Comparison of ENCODE assay signal across 15 mouse cellular contexts in genomic region chr16:75365361-75365994, GRCm38 (mm10).
A peak's percentile ranks its signal among the peaks of the same experiment; 100 is the strongest.
DNase-seq lines count a peak whose midpoint lies in the region; ATAC-seq and TF ChIP-seq lines count a peak whose summit lies in the region.
"Had no signal": no experiment of that assay in that cellular context is flagged by ENCODE, and none has a peak within 500 bp of the region (broad histone marks: within the 10 kb centered on the region; RNA-seq: fewer than 3 reads in every experiment).

No protein-coding gene starts in this region.

- no peaks in the 10 kb centered on the region for H3K9me3 ChIP-seq in forebrain, postnatal 0 days (ENCODE audit: low read length)
- no peaks in the 10 kb centered on the region for H3K9me3 ChIP-seq in midbrain, embryonic 16.5 days (replicated peaks; ENCODE audit: control insufficient read depth, low read length, poor library complexity, severe bottlenecking)
- no peaks in the 10 kb centered on the region for H3K9me3 ChIP-seq in limb, embryonic 10.5 days (replicated peaks)
- no peaks in the 10 kb centered on the region for H3K9me3 ChIP-seq in kidney, embryonic 15.5 days (replicated peaks)
- H3K9me3 ChIP-seq: lung, embryonic 15.5 days had no signal

- H3K4me1 ChIP-seq in forebrain, postnatal 0 days (ENCODE audit: insufficient read depth) = no peaks in the 10 kb centered on the region; the same call in 1 of the 2 replicates
- H3K4me1 ChIP-seq in midbrain, embryonic 16.5 days (ENCODE audit: control insufficient read depth, insufficient read depth, low read length) = 0 out of 2 replicates have a peak, but pooled peaks cover 3% of the 10 kb centered on the region
- H3K4me1 ChIP-seq in limb, embryonic 10.5 days = no peaks in the 10 kb centered on the region
- H3K4me1 ChIP-seq in kidney, embryonic 15.5 days = no peaks in the 10 kb centered on the region
- H3K4me1 ChIP-seq: lung, embryonic 15.5 days had no signal

- 15% methylated on average over 8 of the region's 8 CpGs for WGBS in forebrain, postnatal 0 days
- WGBS in midbrain, embryonic 16.5 days = 29% methylated on average over 8 of the region's 8 CpGs
- WGBS in limb, embryonic 10.5 days = 70% methylated on average over 8 of the region's 8 CpGs
- 60% methylated on average over 8 of the region's 8 CpGs for WGBS in kidney, embryonic 15.5 days

- no peak for DNase-seq in layer of hippocampus, adult 2 months (ENCODE audit: low spot score in 2 of 2)
- DNase-seq in layer of hippocampus, postnatal 25 days (ENCODE audit: extremely low spot score in 1 of 2, low spot score in 1 of 2) = no peak
- peak; percentile 44 for DNase-seq in R1 (ENCODE audit: low read depth, low spot score)
- peak; percentile 45 for DNase-seq in forebrain, postnatal 0 days
- no peak for DNase-seq in limb, embryonic 10.5 days (ENCODE audit: low spot score)
- DNase-seq in ovary, adult 18-20 months (ENCODE audit: low spot score) = no peak
- DNase-seq: cerebellum, adult 2 months; gastrocnemius, adult 2 months; heart, postnatal 10 days; kidney, postnatal 14 days had no signal

- ATAC-seq in forebrain, postnatal 0 days = peak; percentile 32; the same call in 1 of the 2 replicates
- peak; percentile 39; the same call in 1 of the 2 replicates for ATAC-seq in midbrain, embryonic 16.5 days
- ATAC-seq in kidney, embryonic 15.5 days (replicated peaks; ENCODE audit: low FRiP score) = no peak
- ATAC-seq: activated CD4-positive, CD25-positive, alpha-beta regulatory T cell, adult 4 months; intestine, embryonic 16.5 days had no signal

- H3K4me2 ChIP-seq in forebrain, postnatal 0 days (ENCODE audit: low read depth) = no peak overlapping the region
- 0 out of 2 replicates have a peak overlapping the region, but pooled peaks have one; percentile 18 for H3K4me2 ChIP-seq in midbrain, embryonic 16.5 days (ENCODE audit: low read length)
- H3K4me2 ChIP-seq in kidney, embryonic 15.5 days = no peak overlapping the region
- H3K4me2 ChIP-seq: lung, embryonic 15.5 days had no signal

- H3K27ac ChIP-seq in layer of hippocampus, adult 2 months = peak overlapping the region; percentile 56; the same call in 1 of the 2 replicates
- H3K27ac ChIP-seq in forebrain, postnatal 0 days (ENCODE audit: low read depth, low read length) = peak overlapping the region; percentile 42; the same call in 1 of the 2 replicates
- no peak overlapping the region for H3K27ac ChIP-seq in midbrain, embryonic 16.5 days (ENCODE audit: low read length)
- no peak overlapping the region for H3K27ac ChIP-seq in limb, embryonic 10.5 days
- no peak overlapping the region for H3K27ac ChIP-seq in kidney, embryonic 15.5 days
- H3K27ac ChIP-seq: gastrocnemius, adult 2 months; lung, embryonic 15.5 days had no signal

- H3K9ac ChIP-seq in forebrain, postnatal 0 days = no peak overlapping the region
- H3K9ac ChIP-seq in midbrain, embryonic 16.5 days (ENCODE audit: low read depth, low read length) = no peak overlapping the region
- no peak overlapping the region for H3K9ac ChIP-seq in kidney, embryonic 15.5 days
- H3K9ac ChIP-seq: lung, embryonic 15.5 days had no signal

- no peaks in the 10 kb centered on the region for H3K36me3 ChIP-seq in forebrain, postnatal 0 days (ENCODE audit: insufficient read depth)
- H3K36me3 ChIP-seq in midbrain, embryonic 16.5 days (ENCODE audit: control insufficient read depth, insufficient read depth, low read length) = no peaks in the 10 kb centered on the region
- no peaks in the 10 kb centered on the region for H3K36me3 ChIP-seq in limb, embryonic 10.5 days
- H3K36me3 ChIP-seq in kidney, embryonic 15.5 days = no peaks in the 10 kb centered on the region
- H3K36me3 ChIP-seq: lung, embryonic 15.5 days had no signal

- no peak for TF ChIP-seq CTCF in layer of hippocampus, adult 2 months (conservative IDR thresholded peaks at IDR 0.05)
- TF ChIP-seq CTCF in forebrain, postnatal 0 days (IDR thresholded peaks at IDR 0.05; ENCODE audit: low read depth) = no peak

- H3K4me3 ChIP-seq in layer of hippocampus, adult 2 months = no peak overlapping the region; the same call in 1 of the 2 replicates
- H3K4me3 ChIP-seq in forebrain, postnatal 0 days (ENCODE audit: low read depth, low read length) = no peak overlapping the region
- no peak overlapping the region for H3K4me3 ChIP-seq in midbrain, embryonic 16.5 days (ENCODE audit: low read depth, low read length)
- H3K4me3 ChIP-seq in limb, embryonic 10.5 days = no peak overlapping the region
- H3K4me3 ChIP-seq in kidney, embryonic 15.5 days (replicated peaks) = no peak overlapping the region
- H3K4me3 ChIP-seq: gastrocnemius, adult 2 months; lung, embryonic 15.5 days had no signal

- H3K27me3 ChIP-seq in forebrain, postnatal 0 days (ENCODE audit: insufficient read depth, low read length) = no peaks in the 10 kb centered on the region
- no peaks in the 10 kb centered on the region for H3K27me3 ChIP-seq in midbrain, embryonic 16.5 days (ENCODE audit: control insufficient read depth, insufficient read depth, low read depth, low read length)
- no peaks in the 10 kb centered on the region for H3K27me3 ChIP-seq in limb, embryonic 10.5 days (ENCODE audit: low read depth, poor library complexity, severe bottlenecking)
- no peaks in the 10 kb centered on the region for H3K27me3 ChIP-seq in kidney, embryonic 15.5 days
- H3K27me3 ChIP-seq: lung, embryonic 15.5 days had no signal

Comparison
In these comparisons a context has a peak if more than half of its experiments do, and no peak if none do; other contexts are left out.
1. DNase-seq: peak in R1 (single experiment) and forebrain, postnatal 0 days (single experiment); none in layer of hippocampus, adult 2 months (0 of 2), layer of hippocampus, postnatal 25 days (0 of 2), limb, embryonic 10.5 days (single experiment) and ovary, adult 18-20 months (single experiment).
2. H3K27ac ChIP-seq: peak in layer of hippocampus, adult 2 months (single experiment) and forebrain, postnatal 0 days (single experiment); none in midbrain, embryonic 16.5 days (single experiment), limb, embryonic 10.5 days (single experiment) and kidney, embryonic 15.5 days (single experiment).